Mouse (Mus musculus): ENCODE results near the gene Ndufa13.

GRCm38 (mm10) chr8:69874654-69875053, 27.7 kb downstream of the Ndufa13 start:
- no peak for TF ChIP-seq POLR2A (IDR thresholded peaks at IDR 0.05; ENCODE audit: borderline replicate concordance, low read depth, low read length)
- no peak for TF ChIP-seq CTCF (IDR thresholded peaks at IDR 0.05; ENCODE audit: low read depth, low read length)
